Mouse (Mus musculus): ENCODE results near the gene Trnau1ap. TPM values are rescaled to one million over a fixed set of nuclear protein-coding genes. Genes with fewer than 3 reads are reported as not detected.

Trnau1ap gene
- polyA plus RNA-seq, 1 experiment from 2014 or later, result 80.5 TPM

DNA sequence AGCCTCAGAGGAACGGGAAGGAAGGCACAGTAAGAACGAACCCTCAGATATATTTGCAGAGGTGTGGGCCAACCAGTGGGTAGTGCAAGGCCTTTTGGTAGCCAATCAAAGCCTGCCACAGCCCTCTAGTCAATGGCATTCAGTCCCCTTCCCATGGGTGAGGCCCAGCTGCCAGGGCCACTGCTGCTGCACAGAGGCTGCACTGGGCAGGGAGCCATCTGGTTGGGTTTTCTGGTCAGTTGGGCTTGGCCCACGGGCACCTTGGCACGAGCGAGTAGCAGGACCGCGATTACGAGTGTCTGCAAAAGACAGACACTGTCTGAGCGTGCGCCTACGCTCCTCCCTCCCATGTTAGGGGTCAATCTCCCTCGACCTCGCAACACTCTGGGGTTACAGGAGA is 9.6 kb upstream of the Trnau1ap start:
- Histone ChIP-seq H3K27me3 (no peaks in the 10 kb centered on the region), H3K4me3 (replicated peaks) (no peak overlapping the region), H3K4me2 (no peak overlapping the region), H3K36me3 (peaks cover 68% of the 10 kb centered on the region), H3K9me3 (replicated peaks) (no peaks in the 10 kb centered on the region), H3K4me1 (peaks cover 13% of the 10 kb centered on the region), H3K27ac (no peak overlapping the region), H3K9ac (no peak overlapping the region)
- ATAC-seq (replicated peaks; ENCODE audit: low FRiP score), result no peak
- 92% methylated on average over 13 of the region's 13 CpGs for WGBS

DNA sequence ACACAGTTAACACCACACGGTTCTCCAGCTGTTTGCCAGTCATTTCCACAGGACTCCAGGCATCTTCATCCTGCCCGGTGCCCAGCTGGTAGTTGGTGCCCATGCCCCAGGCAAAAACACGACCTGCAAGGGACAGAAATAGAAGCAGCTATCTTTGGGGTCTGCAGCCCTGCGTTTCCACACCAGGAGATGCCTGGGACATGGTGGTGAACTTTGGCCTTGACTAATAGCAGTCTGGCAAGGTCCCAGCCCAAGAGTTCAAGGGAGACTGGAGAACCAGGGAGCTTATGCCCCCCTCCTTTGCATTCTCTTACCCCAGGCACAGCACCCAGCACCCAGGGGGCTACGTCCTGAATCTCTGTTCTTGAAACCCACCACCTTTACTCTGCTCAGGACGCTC is 3.5 kb upstream of the Trnau1ap start:
- 88% methylated on average over 6 of the region's 6 CpGs for WGBS
- no peak for ATAC-seq (replicated peaks; ENCODE audit: low FRiP score)
- no peak overlapping the region for H3K27ac ChIP-seq
- H3K4me2 ChIP-seq, result no peak overlapping the region
- peaks cover 69% of the 10 kb centered on the region for H3K36me3 ChIP-seq
- no peaks in the 10 kb centered on the region for H3K27me3 ChIP-seq
- H3K9ac ChIP-seq, result no peak overlapping the region
- H3K4me1 ChIP-seq, result peaks cover 20% of the 10 kb centered on the region
- H3K9me3 ChIP-seq (replicated peaks), result no peaks in the 10 kb centered on the region
- H3K4me3 ChIP-seq (replicated peaks), result no peak overlapping the region

DNA sequence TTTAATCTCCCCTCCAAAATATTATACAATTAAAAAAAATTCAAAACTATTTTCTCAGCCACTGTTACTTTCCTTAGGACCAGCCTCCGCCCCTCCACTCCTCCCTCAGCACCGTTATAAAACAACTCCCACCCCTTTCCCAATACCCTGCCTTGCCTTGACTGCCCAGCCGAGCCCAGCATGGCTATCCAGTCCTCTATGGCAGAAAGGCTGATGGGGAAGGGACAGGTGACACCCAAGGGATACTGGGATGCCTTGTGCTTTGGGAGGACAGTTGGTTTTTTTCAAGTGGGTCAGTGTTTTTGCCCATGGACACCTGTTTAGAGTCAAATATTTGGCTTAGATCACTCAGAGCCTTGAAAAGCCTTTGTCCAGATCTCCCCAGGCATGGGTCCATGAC is 2.6 kb upstream of the Trnau1ap start:
- Histone ChIP-seq H3K4me1 (peaks cover 20% of the 10 kb centered on the region), H3K36me3 (peaks cover 66% of the 10 kb centered on the region), H3K9ac (no peak overlapping the region), H3K4me2 (no peak overlapping the region), H3K27ac (no peak overlapping the region), H3K9me3 (replicated peaks) (no peaks in the 10 kb centered on the region), H3K4me3 (replicated peaks) (no peak overlapping the region), H3K27me3 (no peaks in the 10 kb centered on the region)
- 71% methylated on average over 3 of the region's 3 CpGs for WGBS
- ATAC-seq (replicated peaks; ENCODE audit: low FRiP score), result no peak

DNA sequence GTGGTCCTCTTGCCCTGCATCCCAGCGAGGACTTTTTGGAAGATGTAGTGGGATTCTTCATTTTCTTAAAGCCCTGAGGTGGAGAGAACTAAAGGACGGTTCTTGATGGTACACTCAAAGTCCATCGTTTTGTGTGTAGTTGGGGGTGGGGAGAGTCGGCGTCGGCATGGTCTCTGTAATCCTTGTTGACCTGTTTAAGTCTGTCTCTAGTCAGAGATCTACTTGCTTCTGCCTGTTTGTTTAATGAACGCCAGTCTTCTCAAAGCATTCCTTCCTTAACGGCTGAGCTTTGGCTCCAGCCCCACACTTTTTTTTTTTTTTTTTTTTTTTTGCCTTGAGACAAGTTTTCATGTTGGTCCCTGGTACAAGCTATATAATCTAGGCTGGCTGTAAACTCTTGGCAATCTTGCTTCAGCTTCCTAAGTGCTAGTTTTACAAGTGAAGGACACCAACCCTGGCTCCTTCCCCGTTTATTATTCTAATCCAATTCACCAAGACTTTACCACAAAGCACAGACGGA is 557 bp upstream of the Trnau1ap start:
- H3K9ac ChIP-seq, result peak overlapping the region; percentile 90
- H3K27me3 ChIP-seq, result no peaks in the 10 kb centered on the region
- H3K36me3 ChIP-seq, result peaks cover 56% of the 10 kb centered on the region
- peak overlapping the region; percentile 77 for H3K4me2 ChIP-seq
- WGBS, result 6% methylated on average over 10 of the region's 10 CpGs
- H3K4me3 ChIP-seq (replicated peaks), result peak overlapping the region; percentile 81
- 0 out of 2 replicates have a peak, but pooled peaks have one; percentile 19 for ATAC-seq (replicated peaks; ENCODE audit: low FRiP score)
- peak overlapping the region; percentile 95 for H3K27ac ChIP-seq
- H3K9me3 ChIP-seq (replicated peaks), result no peaks in the 10 kb centered on the region
- peaks cover 20% of the 10 kb centered on the region for H3K4me1 ChIP-seq

DNA sequence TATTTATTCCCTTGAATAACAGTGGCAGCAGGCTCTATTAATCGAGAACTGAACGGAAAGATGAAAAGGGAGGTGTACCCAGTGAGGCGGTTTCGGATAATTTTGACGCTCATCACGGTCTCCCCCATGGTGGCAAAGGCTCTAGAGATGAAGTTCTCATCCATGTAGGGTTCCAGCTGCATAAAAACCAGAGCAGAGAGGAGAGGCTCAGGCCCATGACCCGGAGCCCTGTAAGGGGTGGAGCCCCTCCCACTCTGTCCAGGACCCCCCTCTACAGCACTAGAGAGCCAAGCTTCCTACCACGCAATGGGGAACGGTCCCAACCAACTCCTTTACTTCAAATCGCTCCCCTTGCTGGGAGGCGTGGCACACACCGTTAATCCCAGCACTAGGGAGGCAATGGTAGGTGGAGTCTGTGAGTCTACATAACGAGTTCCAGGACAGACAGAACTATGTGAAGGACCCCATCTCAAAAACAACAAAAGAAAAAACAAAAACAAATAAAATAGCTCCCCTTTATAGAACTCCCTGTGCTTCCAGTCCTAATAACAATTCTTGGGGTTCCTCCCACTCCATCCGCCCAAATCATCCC is 851 bp downstream of the Trnau1ap start:
- H3K4me3 ChIP-seq (replicated peaks), result peak overlapping the region; percentile 81
- peaks cover 56% of the 10 kb centered on the region for H3K36me3 ChIP-seq
- WGBS, result 47% methylated on average over 14 of the region's 14 CpGs
- no peaks in the 10 kb centered on the region for H3K9me3 ChIP-seq (replicated peaks)
- H3K4me1 ChIP-seq, result peaks cover 20% of the 10 kb centered on the region
- ATAC-seq (replicated peaks; ENCODE audit: low FRiP score), result peak; percentile 5; the same call in 1 of the 2 replicates
- peak overlapping the region; percentile 95 for H3K27ac ChIP-seq
- H3K4me2 ChIP-seq, result peak overlapping the region; percentile 77
- peak overlapping the region; percentile 90 for H3K9ac ChIP-seq
- H3K27me3 ChIP-seq, result no peaks in the 10 kb centered on the region

DNA sequence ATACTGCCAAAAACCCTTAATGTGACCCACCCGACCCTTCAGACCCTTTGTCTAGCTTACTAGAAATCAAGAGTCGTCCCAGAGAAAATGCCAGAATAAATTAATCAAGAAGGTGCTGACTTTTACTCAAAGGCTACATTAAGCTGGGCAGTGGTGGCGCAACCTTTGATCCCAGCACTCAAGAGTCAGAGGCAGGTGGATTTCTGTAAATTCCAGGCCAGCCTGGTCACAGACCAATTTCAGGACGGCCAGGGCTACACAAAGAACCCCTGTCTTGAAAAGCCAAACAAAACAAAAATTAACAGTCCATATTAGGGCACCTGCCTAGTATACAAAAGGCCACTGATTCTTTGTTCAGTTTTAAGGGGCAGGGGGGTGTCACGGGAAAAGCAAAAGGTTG is 2.9 kb downstream of the Trnau1ap start:
- Histone ChIP-seq H3K27me3 (no peaks in the 10 kb centered on the region), H3K4me3 (replicated peaks) (no peak overlapping the region), H3K27ac (no peak overlapping the region), H3K4me2 (no peak overlapping the region), H3K36me3 (peaks cover 50% of the 10 kb centered on the region), H3K9ac (no peak overlapping the region), H3K4me1 (peaks cover 20% of the 10 kb centered on the region), H3K9me3 (replicated peaks) (no peaks in the 10 kb centered on the region)
- no peak for ATAC-seq (replicated peaks; ENCODE audit: low FRiP score)
- WGBS, result 71% methylated on average over 5 of the region's 5 CpGs

DNA sequence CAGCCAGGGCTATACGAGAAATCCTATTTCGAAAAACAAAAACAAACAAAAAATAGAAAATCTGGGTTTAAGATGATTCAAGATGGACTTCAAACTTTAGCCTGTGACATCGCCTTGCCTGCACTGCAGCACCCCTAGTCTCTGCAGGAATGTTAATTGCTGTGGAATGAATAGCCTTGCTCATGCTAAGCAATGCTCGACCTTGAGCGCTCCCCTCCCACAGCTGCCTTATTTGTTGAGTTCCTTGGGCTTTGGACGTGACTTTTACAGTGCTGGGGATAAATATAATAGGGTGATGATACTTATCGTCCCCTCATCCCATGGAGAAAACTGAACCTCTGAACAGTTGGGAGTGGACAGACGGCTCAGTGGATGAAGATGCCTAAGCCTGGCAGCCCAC is 13.6 kb downstream of the Trnau1ap start:
- Histone ChIP-seq H3K27me3 (no peaks in the 10 kb centered on the region), H3K9ac (no peak overlapping the region), H3K9me3 (replicated peaks) (no peaks in the 10 kb centered on the region), H3K4me3 (replicated peaks) (no peak overlapping the region), H3K27ac (no peak overlapping the region), H3K4me1 (no peaks in the 10 kb centered on the region; the same call in 1 of the 2 replicates), H3K36me3 (peaks cover 88% of the 10 kb centered on the region), H3K4me2 (no peak overlapping the region)
- 82% methylated on average over 8 of the region's 8 CpGs for WGBS
- no peak for ATAC-seq (replicated peaks; ENCODE audit: low FRiP score)

DNA sequence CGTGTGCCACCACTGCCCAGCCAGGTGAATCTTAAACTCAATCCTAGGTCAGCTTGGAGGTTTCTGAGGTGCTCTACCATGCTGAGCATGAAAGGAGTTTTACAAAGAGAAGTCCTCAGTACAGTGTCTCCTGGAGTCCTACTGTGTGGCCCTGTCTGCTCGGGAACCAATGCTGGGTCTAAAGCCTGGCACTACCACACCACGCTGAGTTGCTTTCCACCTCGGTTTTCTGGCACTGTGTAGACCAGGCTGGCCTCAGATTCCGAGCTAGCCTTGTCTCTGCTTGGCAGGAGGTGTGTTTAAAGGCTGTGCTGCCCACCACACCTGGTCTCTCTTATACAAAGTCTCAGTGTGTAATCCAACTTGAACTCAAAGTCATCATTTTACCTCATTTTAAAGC is 16.7 kb downstream of the Trnau1ap start:
- ATAC-seq (replicated peaks; ENCODE audit: low FRiP score), result no peak
- no peaks in the 10 kb centered on the region for H3K9me3 ChIP-seq (replicated peaks)
- no peak overlapping the region for H3K27ac ChIP-seq
- H3K9ac ChIP-seq, result no peak overlapping the region
- H3K4me1 ChIP-seq, result peaks cover 12% of the 10 kb centered on the region
- H3K27me3 ChIP-seq, result no peaks in the 10 kb centered on the region
- H3K4me2 ChIP-seq, result no peak overlapping the region
- H3K36me3 ChIP-seq, result peaks cover 73% of the 10 kb centered on the region
- H3K4me3 ChIP-seq (replicated peaks), result no peak overlapping the region
- WGBS, result 81% methylated on average over 5 of the region's 5 CpGs

DNA sequence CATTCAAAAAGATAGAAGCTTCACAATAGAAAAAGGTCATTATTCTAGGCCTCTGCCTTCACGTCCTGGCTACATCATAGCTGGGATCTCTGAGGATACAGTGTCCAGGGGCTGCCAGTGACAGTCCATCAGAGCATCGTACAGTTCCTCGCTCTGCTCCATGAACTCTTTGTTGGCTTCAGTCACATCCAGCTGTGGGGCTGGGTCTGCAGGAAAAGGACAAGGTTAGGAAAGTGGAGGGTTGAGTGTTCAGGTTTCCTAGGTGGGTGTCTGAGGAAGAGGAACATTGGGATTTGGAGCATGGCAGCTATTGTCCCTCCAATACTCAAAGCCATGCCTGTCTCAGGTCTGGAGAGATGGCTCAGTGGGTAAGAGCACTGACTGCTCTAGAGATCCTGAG is 17.5 kb downstream of the Trnau1ap start:
- H3K4me2 ChIP-seq, result no peak overlapping the region
- peak overlapping the region; percentile 24; the same call in 1 of the 2 replicates for H3K27ac ChIP-seq
- peaks cover 12% of the 10 kb centered on the region for H3K4me1 ChIP-seq
- no peaks in the 10 kb centered on the region for H3K9me3 ChIP-seq (replicated peaks)
- H3K36me3 ChIP-seq, result peaks cover 65% of the 10 kb centered on the region
- no peak for ATAC-seq (replicated peaks; ENCODE audit: low FRiP score)
- no peaks in the 10 kb centered on the region for H3K27me3 ChIP-seq
- H3K4me3 ChIP-seq (replicated peaks), result no peak overlapping the region
- no peak overlapping the region for H3K9ac ChIP-seq
- WGBS, result 47% methylated on average over 3 of the region's 3 CpGs

DNA sequence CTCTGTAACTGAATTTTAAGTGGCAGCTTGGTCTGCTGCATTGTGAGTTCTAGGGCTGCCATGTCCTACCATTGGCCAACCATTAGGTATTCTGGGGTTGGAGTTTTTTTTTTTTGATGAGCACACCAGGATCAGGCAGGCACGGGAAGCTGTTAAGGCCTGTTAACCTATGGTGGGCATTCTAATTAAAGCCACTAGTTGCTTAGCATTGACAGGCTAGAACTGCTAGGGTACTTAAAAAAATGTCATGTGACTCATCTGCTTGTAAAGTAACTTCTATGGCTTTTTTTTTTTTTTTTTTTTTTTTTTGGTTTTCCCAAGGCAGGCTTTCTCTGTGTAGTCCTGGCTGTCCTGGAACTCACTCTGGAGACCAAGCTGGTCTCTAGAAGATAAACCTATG is 18.1 kb downstream of the Trnau1ap start:
- Histone ChIP-seq H3K4me2 (no peak overlapping the region), H3K4me1 (peaks cover 12% of the 10 kb centered on the region), H3K27me3 (no peaks in the 10 kb centered on the region), H3K4me3 (replicated peaks) (no peak overlapping the region), H3K9me3 (replicated peaks) (no peaks in the 10 kb centered on the region), H3K9ac (no peak overlapping the region), H3K27ac (0 out of 2 replicates have a peak overlapping the region, but pooled peaks have one; percentile 24), H3K36me3 (peaks cover 59% of the 10 kb centered on the region)
- 35% methylated on average over 1 of the region's 1 CpGs for WGBS
- ATAC-seq (replicated peaks; ENCODE audit: low FRiP score), result no peak

DNA sequence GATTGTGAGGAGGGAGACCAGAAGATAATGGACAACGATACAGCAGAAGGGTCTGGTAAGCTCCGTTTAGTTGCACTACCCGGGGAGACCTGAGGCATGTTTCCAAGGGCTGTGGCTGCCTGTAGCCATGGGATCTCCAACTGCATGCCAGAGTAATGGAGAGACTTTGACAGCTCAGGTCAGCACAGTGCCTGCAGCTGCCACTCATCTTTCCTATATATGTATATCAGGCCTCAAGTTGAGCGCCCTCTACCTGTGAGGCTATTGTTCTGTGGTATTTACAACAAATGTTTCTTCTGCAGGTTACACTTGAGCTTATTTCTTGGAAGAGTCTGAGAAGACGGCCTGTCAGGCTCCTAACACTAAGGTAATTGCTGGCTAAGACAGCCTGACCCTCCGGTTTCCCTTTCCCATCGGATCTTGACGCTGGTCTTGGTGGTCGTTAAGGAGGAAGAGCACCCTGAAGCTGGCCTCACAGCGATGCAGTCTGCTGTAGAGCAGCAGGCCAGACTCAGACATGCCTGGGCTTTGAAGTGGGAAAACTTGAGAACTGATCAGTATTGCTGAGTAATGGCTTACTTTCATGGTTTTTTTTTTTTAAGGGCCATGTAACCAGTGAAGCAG is 19.4 kb downstream of the Trnau1ap start:
- Histone ChIP-seq H3K9ac (peak overlapping the region; percentile 94), H3K36me3 (peaks cover 52% of the 10 kb centered on the region), H3K27me3 (no peaks in the 10 kb centered on the region), H3K4me2 (peak overlapping the region; percentile 82), H3K4me1 (peaks cover 12% of the 10 kb centered on the region), H3K27ac (peak overlapping the region; percentile 92), H3K4me3 (replicated peaks) (peak overlapping the region; percentile 86), H3K9me3 (replicated peaks) (no peaks in the 10 kb centered on the region)
- ATAC-seq (replicated peaks; ENCODE audit: low FRiP score), result no peak
- 24% methylated on average over 10 of the region's 10 CpGs for WGBS

DNA sequence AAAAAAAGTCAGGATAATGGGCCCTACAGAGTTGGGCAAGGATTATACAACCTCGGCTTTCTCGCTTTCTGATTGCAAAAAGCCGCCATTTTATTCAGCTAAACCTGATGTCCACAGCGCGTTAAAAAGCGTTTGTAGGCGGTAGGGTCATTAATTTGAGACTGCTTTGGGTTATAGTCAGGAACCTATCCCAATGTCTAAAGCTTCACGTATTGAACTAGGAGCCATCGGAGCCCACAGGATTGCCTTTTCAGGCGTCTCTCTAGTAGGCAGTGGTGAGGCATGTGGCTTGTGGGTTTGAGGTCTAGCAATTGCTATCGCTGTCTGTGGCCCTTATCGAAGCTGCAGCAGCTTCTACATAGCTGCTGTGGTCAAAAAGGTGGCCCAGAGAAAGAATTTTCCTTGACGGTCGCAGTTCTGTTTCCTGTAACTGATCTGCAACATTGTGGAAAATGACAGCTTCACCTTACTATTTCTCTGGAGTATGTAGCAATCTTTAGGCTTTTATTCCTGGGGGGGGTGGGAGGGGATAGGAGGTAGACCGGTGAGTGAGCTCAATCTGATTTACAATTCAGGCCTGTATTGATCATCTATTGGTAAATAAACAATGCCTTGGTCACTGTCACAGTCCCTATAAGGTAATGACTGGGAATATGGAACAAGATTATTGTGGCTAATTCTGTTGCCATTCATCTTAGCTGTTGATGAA is 20.0 kb downstream of the Trnau1ap start:
- WGBS, result under 1% methylated on average over 15 of the region's 15 CpGs
- no peak for ATAC-seq (replicated peaks; ENCODE audit: low FRiP score)

More for the DNA sequence above, 20.0 kb downstream of the Trnau1ap start:
- H3K4me2 ChIP-seq, result peak overlapping the region; percentile 82
- H3K36me3 ChIP-seq, result peaks cover 48% of the 10 kb centered on the region
- peak overlapping the region; percentile 86 for H3K4me3 ChIP-seq (replicated peaks)
- no peaks in the 10 kb centered on the region for H3K9me3 ChIP-seq (replicated peaks)
- H3K27me3 ChIP-seq, result no peaks in the 10 kb centered on the region
- peak overlapping the region; percentile 94 for H3K9ac ChIP-seq
- peak overlapping the region; percentile 92 for H3K27ac ChIP-seq
- peaks cover 12% of the 10 kb centered on the region for H3K4me1 ChIP-seq
